Mouse (Mus musculus) T-helper 17 cell (primary cell): ENCODE measurements at regions not wholly inside any gene's neighbourhood (a gene's known extent, or its start where the extent isn't known, plus 50 kb on each side); places are given as distances from the start of the nearest gene placed in this dataset.

Experiments
- in situ Hi-C, 2 experiments: fragments of 300-600 bp; cut with MboI, MseI; formaldehyde crosslinking; loops; 1 replicate in 1 of 2; 2 replicates in 1 of 2; pipeline ENCODE4 v1.15.1; 2025; ENCODE audit warnings: high pct_unique_total_duplicates in 2 of 2

GRCm38 (mm10) chrX:86438238-86438637, 133.3 kb upstream of the Mageb4 start:
- in situ Hi-C loops, result loop anchor here in 1 of 2 experiments (25.0 kb wide), 2 partner anchors 501 to 1699 kb away; no protein-coding TSS in a partner anchor
